Mouse (Mus musculus): ENCODE results near the gene Zfp1. TPM values are rescaled to one million over a fixed set of nuclear protein-coding genes. Genes with fewer than 3 reads are reported as not detected.
A peak's percentile ranks its signal among the peaks of the same experiment; 100 is the strongest.
"Not testable (repeated sequence)": the region's sequence is repeated elsewhere in the genome, so short reads cannot be mapped to it uniquely, and the experiment has no call there.

Zfp1 gene
- total RNA-seq, 2 experiments from 2014 or later, result 21.9 to 22.7 TPM

- intact Hi-C loops (cut with DNase I), result no loop called here
- DNase-seq (ENCODE audit: extremely low spot score in 1 of 2, low spot score in 2 of 2), result no peak
These were observed 20.6 kb upstream of the Zfp1 start for GRCm38 (mm10) chr8:111622553-111622952.

GRCm38 (mm10) chr8:111624081-111624852 is 18.9 kb upstream of the Zfp1 start:
- intact Hi-C loops (cut with DNase I), result no loop called here
- peak in 1 of 2 experiments; percentile 40 for DNase-seq (ENCODE audit: extremely low spot score in 1 of 2, low spot score in 2 of 2)

GRCm38 (mm10) chr8:111624853-111625221 is 18.4 kb upstream of the Zfp1 start:
- no peak for DNase-seq (ENCODE audit: extremely low spot score in 1 of 2, low spot score in 2 of 2)
- intact Hi-C loops (cut with DNase I), result loop anchor here (5.0 kb wide), 2 partner anchors 73 to 88 kb away; partner anchors contain the start of gene Znrf1

GRCm38 (mm10) chr8:111625694-111626527 is 17.3 kb upstream of the Zfp1 start:
- DNase-seq (ENCODE audit: extremely low spot score in 1 of 2, low spot score in 2 of 2), result peak in 1 of 2 experiments; percentile 70
- intact Hi-C loops (cut with DNase I), result loop anchor here (5.0 kb wide), 2 partner anchors 74 to 89 kb away; partner anchors contain the start of gene Znrf1

GRCm38 (mm10) chr8:111626528-111626820 is 16.7 kb upstream of the Zfp1 start:
- peak in 1 of 2 experiments; percentile 42 for DNase-seq (ENCODE audit: extremely low spot score in 1 of 2, low spot score in 2 of 2)
- intact Hi-C loops (cut with DNase I), result loop anchor here (5.0 kb wide), 2 partner anchors 74 to 89 kb away; partner anchors contain the start of gene Znrf1

- DNase-seq (ENCODE audit: extremely low spot score in 1 of 2, low spot score in 2 of 2), result peak in 1 of 2 experiments; percentile 50
- intact Hi-C loops (cut with DNase I), result loop anchor here (5.0 kb wide), 2 partner anchors 75 to 90 kb away; partner anchors contain the start of gene Znrf1
These were observed 16.3 kb upstream of the Zfp1 start for GRCm38 (mm10) chr8:111626933-111627332.

- no peak for DNase-seq (ENCODE audit: extremely low spot score in 1 of 2, low spot score in 2 of 2)
- intact Hi-C loops (cut with DNase I), result loop anchor here (5.0 kb wide), 2 partner anchors 76 to 91 kb away; partner anchors contain the start of gene Znrf1
These were observed 15.3 kb upstream of the Zfp1 start for GRCm38 (mm10) chr8:111627923-111628322.

- intact Hi-C loops (cut with DNase I), result loop anchor here (5.0 kb wide), 2 partner anchors 76 to 91 kb away; partner anchors contain the start of gene Znrf1
These were observed 14.8 kb upstream of the Zfp1 start for GRCm38 (mm10) chr8:111628401-111628800.

GRCm38 (mm10) chr8:111628894-111629501 is 14.2 kb upstream of the Zfp1 start:
- intact Hi-C loops (cut with DNase I), result loop anchor here (5.0 kb wide), 2 partner anchors 77 to 92 kb away; partner anchors contain the start of gene Znrf1
- no peak for DNase-seq (ENCODE audit: extremely low spot score in 1 of 2, low spot score in 2 of 2)

More at GRCm38 (mm10) chr8:111628401-111628800, 14.8 kb upstream of the Zfp1 start:
- DNase-seq (ENCODE audit: extremely low spot score in 1 of 2, low spot score in 2 of 2), result no peak

- DNase-seq (ENCODE audit: extremely low spot score in 1 of 2, low spot score in 2 of 2), result peak in 1 of 2 experiments; percentile 63
- intact Hi-C loops (cut with DNase I), result no loop called here
These were observed 13.1 kb upstream of the Zfp1 start, which contains the start of gene Ldhd for GRCm38 (mm10) chr8:111630105-111630521. Ldhd (minus strand) TSS chr8:111630374.

- no peak for DNase-seq (ENCODE audit: extremely low spot score in 1 of 2, low spot score in 2 of 2)
- intact Hi-C loops (cut with DNase I), result no loop called here
These were observed 11.6 kb upstream of the Zfp1 start for GRCm38 (mm10) chr8:111631589-111631988.

- no peak for DNase-seq (ENCODE audit: extremely low spot score in 1 of 2, low spot score in 2 of 2)
- intact Hi-C loops (cut with DNase I), result no loop called here
These were observed 10.2 kb upstream of the Zfp1 start for GRCm38 (mm10) chr8:111632976-111633375.

GRCm38 (mm10) chr8:111638086-111638485 is 5.1 kb upstream of the Zfp1 start:
- DNase-seq (ENCODE audit: extremely low spot score in 1 of 2, low spot score in 2 of 2), result no peak

GRCm38 (mm10) chr8:111641064-111641463 is 2.1 kb upstream of the Zfp1 start:
- intact Hi-C loops (cut with DNase I), result loop anchor here (5.0 kb wide), 1 partner anchor 104 kb away; the partner anchor contains the start of gene Znrf1
- DNase-seq (ENCODE audit: extremely low spot score in 1 of 2, low spot score in 2 of 2), result no peak

More at GRCm38 (mm10) chr8:111638086-111638485, 5.1 kb upstream of the Zfp1 start:
- intact Hi-C loops (cut with DNase I), result no loop called here

- intact Hi-C loops (cut with DNase I), result loop anchor here (5.0 kb wide), 1 partner anchor 105 kb away; the partner anchor contains the start of gene Znrf1
- peak in 1 of 2 experiments; percentile 54 for DNase-seq (ENCODE audit: extremely low spot score in 1 of 2, low spot score in 2 of 2)
These were observed 705 bp upstream of the Zfp1 start for GRCm38 (mm10) chr8:111642496-111642895.

GRCm38 (mm10) chr8:111642939-111643263 is 300 bp upstream of the Zfp1 start:
- intact Hi-C loops (cut with DNase I), result loop anchor here (5.0 kb wide), 1 partner anchor 106 kb away; the partner anchor contains the start of gene Znrf1
- no peak for DNase-seq (ENCODE audit: extremely low spot score in 1 of 2, low spot score in 2 of 2)

- intact Hi-C loops (cut with DNase I), result loop anchor here (5.0 kb wide), 1 partner anchor 107 kb away; the partner anchor contains the start of gene Znrf1
- not testable (repeated sequence) for DNase-seq (ENCODE audit: extremely low spot score in 1 of 2, low spot score in 2 of 2)
These were observed 1.3 kb downstream of the Zfp1 start for GRCm38 (mm10) chr8:111644286-111645051.

- intact Hi-C loops (cut with DNase I), result no loop called here
- DNase-seq (ENCODE audit: extremely low spot score in 1 of 2, low spot score in 2 of 2), result no peak
These were observed 2.5 kb downstream of the Zfp1 start for GRCm38 (mm10) chr8:111645715-111646114.

Measured in left cerebral cortex, postnatal 10 days (tissue).